Mouse (Mus musculus) splenic B cell, adult 2 months (primary cell): Measurements from ENCODE around the gene 4932438H23Rik.

Experiments used
- DNase-seq: peaks from one replicate; pipeline ENCODE4 v3.0.0-alpha.2; 2011; ENCODE audit warnings: low read depth, low spot score
- H3K27me3 ChIP-seq: 2 replicates; pipeline ENCODE4 v1.6.1; 2012; ENCODE audit warnings: mild to moderate bottlenecking, low read length, moderate library complexity, mixed read lengths; ENCODE audit not compliant: control insufficient read depth, poor library complexity, insufficient read depth, severe bottlenecking
- H3K36me3 ChIP-seq: 2 replicates; pipeline ENCODE4 v1.6.1; 2012; ENCODE audit warnings: mild to moderate bottlenecking, low read length, moderate library complexity, mixed read lengths; ENCODE audit not compliant: control insufficient read depth, poor library complexity, insufficient read depth, severe bottlenecking

4932438H23Rik gene

GRCm38 (mm10) chr16:91056043-91056821 lies 38.7 kb downstream of the 4932438H23Rik start:
- no peaks in the 10 kb centered on the region for H3K27me3 ChIP-seq
- DNase-seq: peak; percentile 56
- no peaks in the 10 kb centered on the region for H3K36me3 ChIP-seq

- no peak for DNase-seq
- no peaks in the 10 kb centered on the region for H3K36me3 ChIP-seq
- H3K27me3 ChIP-seq: no peaks in the 10 kb centered on the region
Observed at GRCm38 (mm10) chr16:91055150-91055549, 39.8 kb downstream of the 4932438H23Rik start.

- no peaks in the 10 kb centered on the region for H3K27me3 ChIP-seq
- DNase-seq: no peak
- H3K36me3 ChIP-seq: no peaks in the 10 kb centered on the region
Observed at GRCm38 (mm10) chr16:91053599-91053998, 41.3 kb downstream of the 4932438H23Rik start.

- Histone ChIP-seq H3K36me3 (no peaks in the 10 kb centered on the region), H3K27me3 (no peaks in the 10 kb centered on the region)
- peak; percentile 78 for DNase-seq
Observed at GRCm38 (mm10) chr16:91045511-91045910, 49.4 kb downstream of the 4932438H23Rik start.

DNA sequence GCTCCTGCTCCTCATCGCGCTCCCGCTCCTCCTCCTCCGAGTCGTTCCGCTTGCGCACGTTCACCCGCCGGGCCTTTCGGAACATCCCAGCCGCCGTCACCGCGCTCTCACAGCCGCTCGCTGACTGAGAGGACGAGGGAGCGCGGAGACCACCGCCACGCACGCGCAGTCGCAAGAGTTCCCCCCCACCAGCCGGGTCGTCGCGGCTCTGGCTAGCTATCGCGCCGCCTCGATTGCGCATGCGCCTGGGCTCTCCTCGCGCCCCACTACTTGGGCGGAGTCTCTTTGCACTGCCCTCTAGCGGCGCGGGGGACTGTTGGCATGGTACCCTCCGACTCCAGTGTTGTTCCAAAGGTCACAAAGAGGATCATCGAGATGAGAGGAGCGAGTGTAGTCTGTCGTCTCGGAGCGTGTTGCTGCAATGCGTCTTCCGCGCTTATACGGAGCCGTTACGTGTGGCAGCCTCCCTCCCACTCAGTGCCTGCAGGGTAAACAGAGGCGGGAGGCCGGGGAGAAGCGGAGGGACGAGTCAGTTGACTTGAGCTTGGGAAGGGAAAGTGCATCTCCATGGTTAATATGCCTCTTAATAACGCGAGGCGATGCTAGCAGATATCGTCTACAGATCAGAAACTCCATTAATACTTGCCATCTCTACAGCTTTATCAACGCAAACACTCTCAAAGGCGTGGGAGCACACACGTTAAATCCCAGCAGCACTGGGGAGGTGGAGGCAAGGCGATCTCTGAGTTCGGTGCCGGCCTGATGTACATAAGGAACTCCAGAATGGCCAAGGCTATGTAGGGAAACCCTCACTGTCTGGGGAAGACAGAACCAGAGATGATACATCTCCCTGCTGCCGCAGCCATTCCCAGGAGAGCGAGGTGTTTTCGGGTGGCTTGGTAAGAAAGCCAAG lies 50.4 kb downstream of the 4932438H23Rik start, which contains the start of gene Paxbp1:
Paxbp1 (minus strand) TSS at position 274 of the 913 bp plus-strand sequence.
- DNase-seq: peak; percentile 99
- Histone ChIP-seq H3K27me3 (no peaks in the 10 kb centered on the region), H3K36me3 (no peaks in the 10 kb centered on the region)

DNA sequence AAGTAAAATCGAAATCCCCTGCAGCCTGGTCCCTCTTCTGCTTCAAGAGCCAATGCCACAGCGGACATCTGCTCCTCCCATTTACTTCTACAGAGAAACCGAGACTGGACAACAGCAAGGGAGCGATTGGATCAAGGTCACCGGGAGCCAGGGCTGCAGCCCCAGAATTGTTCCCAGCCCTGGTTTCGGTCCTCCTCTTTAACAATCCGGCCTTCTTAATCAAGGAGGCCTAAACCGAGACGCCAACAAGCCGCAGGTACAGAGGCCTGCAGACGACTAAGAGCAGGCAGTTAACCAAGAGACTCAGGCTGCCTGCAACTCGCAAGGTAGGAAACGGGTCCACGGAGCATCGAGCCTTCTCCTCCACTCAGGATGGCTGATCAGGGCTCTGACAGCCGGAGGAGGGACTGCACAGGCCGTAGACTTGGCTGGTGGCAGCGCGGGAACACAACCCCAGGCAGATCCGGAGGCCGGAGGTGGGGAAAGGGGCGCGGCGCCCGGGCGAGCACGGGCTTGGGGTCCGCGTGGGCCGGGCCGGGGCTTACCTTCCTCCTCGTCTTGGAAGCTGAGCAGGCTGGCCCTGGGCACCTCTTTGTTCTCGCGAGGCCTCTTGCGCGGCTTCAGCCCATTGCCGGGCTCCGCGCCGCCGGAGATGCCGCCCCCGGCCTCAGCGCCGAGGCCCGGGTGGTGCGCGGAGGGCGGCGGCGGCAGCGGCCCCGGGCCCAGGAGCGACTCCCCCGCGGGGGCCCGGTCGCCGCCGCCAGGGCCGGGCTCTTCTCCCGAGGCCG lies 51.3 kb downstream of the 4932438H23Rik start:
- H3K36me3 ChIP-seq: no peaks in the 10 kb centered on the region
- H3K27me3 ChIP-seq: no peaks in the 10 kb centered on the region
- DNase-seq: peak; percentile 71

DNA sequence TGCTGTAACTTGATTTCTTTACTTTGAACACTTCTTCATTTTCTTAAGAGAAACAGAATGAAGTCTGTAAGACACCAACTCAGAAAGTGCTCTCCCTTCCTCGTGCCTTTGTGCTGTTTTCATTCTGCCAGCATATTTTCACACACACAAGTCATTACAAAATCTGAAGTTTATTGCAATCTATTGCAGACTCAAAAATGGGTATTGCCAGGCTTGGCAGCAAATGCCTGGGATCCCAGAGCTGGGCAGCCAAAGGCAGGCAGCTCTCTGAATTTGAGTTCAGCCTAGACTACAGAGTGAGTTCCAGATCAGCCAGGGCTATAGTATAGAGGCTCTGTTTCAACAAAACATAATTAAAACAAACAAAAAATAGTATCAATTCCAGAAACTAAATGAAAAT lies 52.3 kb downstream of the 4932438H23Rik start:
- DNase-seq: no peak
- Histone ChIP-seq H3K27me3 (no peaks in the 10 kb centered on the region), H3K36me3 (no peaks in the 10 kb centered on the region)

DNA sequence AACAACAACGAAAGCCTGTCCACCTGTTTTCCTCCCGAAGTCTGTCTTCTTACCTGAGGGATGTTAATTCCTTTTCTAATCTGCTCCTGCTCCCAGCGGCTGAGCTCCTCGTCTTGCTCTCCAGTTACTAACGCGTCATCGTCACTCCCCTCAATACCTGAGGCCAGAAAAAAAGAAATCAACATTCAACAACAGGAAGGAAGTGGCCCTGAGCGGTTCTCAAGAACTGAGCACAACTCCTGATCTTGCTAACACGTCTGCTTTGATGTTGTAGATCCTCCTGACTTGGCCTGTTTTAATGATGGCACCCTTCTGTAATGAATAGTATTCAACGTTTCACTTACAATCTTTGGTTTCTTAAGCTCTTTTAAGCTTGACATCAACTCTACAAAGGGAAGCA lies 59.1 kb downstream of the 4932438H23Rik start:
- DNase-seq: no peak
- H3K36me3 ChIP-seq: peaks cover 22% of the 10 kb centered on the region
- H3K27me3 ChIP-seq: no peaks in the 10 kb centered on the region

GRCm38 (mm10) chr16:91030751-91031150 lies 64.2 kb downstream of the 4932438H23Rik start:
- peak; percentile 13 for DNase-seq
- no peaks in the 10 kb centered on the region for H3K27me3 ChIP-seq
- H3K36me3 ChIP-seq: peaks cover 27% of the 10 kb centered on the region

GRCm38 (mm10) chr16:91029901-91030300 lies 65.0 kb downstream of the 4932438H23Rik start:
- no peak for DNase-seq
- H3K27me3 ChIP-seq: no peaks in the 10 kb centered on the region
- H3K36me3 ChIP-seq: peaks cover 24% of the 10 kb centered on the region

- DNase-seq: no peak
- peaks cover 20% of the 10 kb centered on the region for H3K36me3 ChIP-seq
- H3K27me3 ChIP-seq: no peaks in the 10 kb centered on the region
Observed at GRCm38 (mm10) chr16:91029161-91029743, 65.7 kb downstream of the 4932438H23Rik start.

DNA sequence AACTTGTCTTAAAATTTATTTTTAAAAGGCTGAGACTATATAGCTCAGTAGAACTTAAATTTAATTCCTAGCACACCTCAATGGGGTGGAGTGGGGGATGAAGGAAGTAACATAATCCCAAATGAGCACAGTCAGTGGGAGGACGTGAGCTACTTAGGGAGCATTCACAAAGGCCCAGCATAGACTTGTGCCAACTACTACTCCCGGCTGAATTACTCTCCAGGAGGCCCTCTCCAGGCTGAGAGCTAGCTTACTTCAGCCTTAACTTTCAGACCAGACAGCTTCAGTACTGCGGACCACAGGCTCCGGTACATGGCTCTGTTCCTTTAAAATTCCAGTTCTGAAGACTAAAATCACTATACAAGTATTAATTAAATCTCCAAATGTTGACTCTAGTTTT lies 68.6 kb downstream of the 4932438H23Rik start:
- DNase-seq: no peak
- Histone ChIP-seq H3K27me3 (no peaks in the 10 kb centered on the region), H3K36me3 (peaks cover 19% of the 10 kb centered on the region)

DNA sequence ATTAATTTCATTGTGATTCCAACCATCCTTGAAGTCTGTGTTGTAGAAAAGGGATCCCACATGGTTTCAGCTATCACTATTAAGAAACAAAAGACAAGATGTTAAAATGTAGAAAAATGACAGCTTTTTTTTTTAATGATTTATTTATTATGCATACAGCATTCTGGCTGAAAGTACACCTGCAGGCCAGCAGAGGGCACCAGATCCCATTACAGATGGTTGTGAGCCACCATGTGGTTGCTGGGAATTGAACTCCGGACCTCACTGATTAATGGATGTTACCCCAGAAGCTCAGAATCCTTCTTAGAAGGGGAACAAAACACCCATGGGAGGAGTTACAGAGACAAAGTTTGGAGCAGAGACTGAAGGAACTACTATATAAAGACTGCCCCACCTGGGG lies 71.5 kb downstream of the 4932438H23Rik start:
- H3K36me3 ChIP-seq: peaks cover 14% of the 10 kb centered on the region
- peak; percentile 57 for DNase-seq
- no peaks in the 10 kb centered on the region for H3K27me3 ChIP-seq

GRCm38 (mm10) chr16:91020842-91021483 lies 74.0 kb downstream of the 4932438H23Rik start:
- DNase-seq: peak; percentile 47
- Histone ChIP-seq H3K36me3 (peaks cover 18% of the 10 kb centered on the region), H3K27me3 (no peaks in the 10 kb centered on the region)
